Mouse (Mus musculus) limb, embryonic 13.5 days (tissue): ENCODE measurements around the gene Slc25a12. TPM values are rescaled to one million over a fixed set of nuclear protein-coding genes. Genes with fewer than 3 reads are reported as not detected.

Source experiments
- ATAC-seq: fragments of 200-750 bp; cut with Nextera tagmentation; 2 replicates; pipeline ENCODE4 v1.8.0; 2017; ENCODE audit warnings: low read depth, moderate number of reproducible peaks, moderate TSS enrichment; ENCODE audit not compliant: low FRiP score
- H3K27ac ChIP-seq: fragments of 300-500 bp; sonication (generic); 2 replicates; pipeline ENCODE4 v1.5.1; 2015; ENCODE audit warnings: inconsistent platforms, mild to moderate bottlenecking, moderate library complexity
- H3K27me3 ChIP-seq: fragments of 300-500 bp; sonication (generic); 2 replicates; pipeline ENCODE4 v1.6.1; 2015; ENCODE audit warnings: mild to moderate bottlenecking, inconsistent platforms
- H3K36me3 ChIP-seq: fragments of 300-500 bp; sonication (generic); 2 replicates; pipeline ENCODE4 v1.6.1; 2015; ENCODE audit warnings: inconsistent platforms, mild to moderate bottlenecking, moderate library complexity
- H3K4me1 ChIP-seq: fragments of 300-500 bp; sonication (generic); 2 replicates; pipeline ENCODE4 v1.6.1; 2015; ENCODE audit warnings: inconsistent platforms
- H3K4me2 ChIP-seq: fragments of 300-500 bp; sonication (generic); replicated peaks from 2 replicates; pipeline ENCODE4 v1.6.1; 2015; ENCODE audit warnings: inconsistent platforms, mild to moderate bottlenecking, moderate library complexity
- H3K4me3 ChIP-seq: fragments of 300-500 bp; sonication (generic); 2 replicates; pipeline ENCODE4 v1.5.1; 2015; ENCODE audit warnings: moderate library complexity, mild to moderate bottlenecking, inconsistent platforms
- H3K9ac ChIP-seq: fragments of 300-500 bp; sonication (generic); 2 replicates; pipeline ENCODE4 v1.6.1; 2015; ENCODE audit warnings: mild to moderate bottlenecking, inconsistent platforms
- H3K9me3 ChIP-seq: fragments of 300-500 bp; sonication (generic); 2 replicates; pipeline ENCODE4 v1.6.1; 2016; ENCODE audit warnings: inconsistent platforms
- WGBS: fragments of 180-500 bp; shearing (Covaris S2); methylation state at CpG from one replicate; pipeline ENCODE4 v1.1.7; 2015; 5-methylcytosine and 5-hydroxymethylcytosine counted together
- polyA plus RNA-seq: library from polyadenylated mRNA; unstranded; fragments of >200 nt; fragmentation: Nextera tagmentation; extraction: Ambion mirVana; gene quantifications from 2 replicates; pipeline ENCODE4 v1.2.1, GENCODE M21; 2015

Slc25a12 gene
- polyA plus RNA-seq, 1 experiment from 2014 or later, result 36.8 TPM

DNA sequence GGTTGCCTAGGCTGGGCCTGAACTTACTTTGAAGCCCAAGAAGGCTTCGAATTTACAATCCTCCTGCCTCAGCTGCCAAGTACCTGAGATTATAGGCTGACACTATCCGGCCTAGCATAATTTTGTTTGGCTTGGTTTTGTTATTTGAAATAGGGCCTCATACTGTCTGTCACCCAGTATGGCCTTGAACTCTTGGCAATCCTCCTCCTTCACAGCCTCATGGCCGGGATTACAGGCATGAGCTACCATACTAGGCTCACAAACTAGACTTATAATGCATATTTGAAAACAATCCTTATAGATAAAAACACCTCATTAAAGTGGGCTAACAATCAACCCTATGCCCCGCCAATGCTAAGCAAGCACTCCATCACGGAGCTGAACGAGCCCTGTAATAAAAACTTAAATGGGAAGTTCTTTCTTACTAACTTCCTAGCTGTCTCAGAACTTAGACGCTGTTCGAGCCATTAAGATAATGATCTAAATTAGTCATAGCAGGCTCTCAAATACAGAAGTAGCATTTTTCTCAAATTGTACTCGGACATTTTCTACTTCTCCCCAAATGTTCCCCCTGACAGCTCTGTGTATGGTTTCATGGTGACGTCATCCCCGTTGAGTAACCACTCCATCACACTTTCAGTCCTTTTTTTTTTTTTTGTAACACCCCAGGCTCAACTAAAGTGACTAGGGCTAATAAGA lies 40.6 kb downstream of the Slc25a12 start:
- no peaks in the 10 kb centered on the region for H3K27me3 ChIP-seq
- no peak overlapping the region for H3K4me2 ChIP-seq
- ATAC-seq, result no peak
- no peaks in the 10 kb centered on the region for H3K4me1 ChIP-seq
- peaks cover 19% of the 10 kb centered on the region for H3K36me3 ChIP-seq
- H3K4me3 ChIP-seq, result no peak overlapping the region
- no peak overlapping the region for H3K9ac ChIP-seq
- no peaks in the 10 kb centered on the region for H3K9me3 ChIP-seq
- 59% methylated on average over 11 of the region's 11 CpGs for WGBS
- H3K27ac ChIP-seq, result no peak overlapping the region

DNA sequence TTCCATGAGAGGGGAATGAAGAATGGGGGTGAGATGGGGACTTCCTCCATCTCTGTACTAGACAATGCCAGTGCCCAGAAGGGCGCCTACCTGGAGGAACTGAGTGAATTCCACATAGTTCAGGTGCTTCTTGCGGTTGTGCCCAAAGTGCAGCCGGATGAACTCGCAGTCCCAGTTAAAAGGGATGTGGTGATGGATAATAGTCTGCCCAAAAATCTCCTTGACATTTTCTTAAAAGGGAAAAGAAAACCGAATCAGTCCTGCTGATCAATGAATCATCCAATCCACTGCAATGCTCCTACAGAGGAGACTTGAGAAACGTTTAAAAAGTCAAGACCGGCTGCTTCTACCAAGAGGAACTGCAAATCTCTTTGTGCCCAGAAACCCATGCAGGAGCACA lies 43.7 kb downstream of the Slc25a12 start:
- H3K4me3 ChIP-seq, result no peak overlapping the region
- no peaks in the 10 kb centered on the region for H3K27me3 ChIP-seq
- H3K27ac ChIP-seq, result no peak overlapping the region
- 85% methylated on average over 7 of the region's 7 CpGs for WGBS
- H3K9ac ChIP-seq, result no peak overlapping the region
- H3K9me3 ChIP-seq, result no peaks in the 10 kb centered on the region
- H3K36me3 ChIP-seq, result peaks cover 31% of the 10 kb centered on the region
- no peak for ATAC-seq
- H3K4me1 ChIP-seq, result no peaks in the 10 kb centered on the region
- H3K4me2 ChIP-seq, result no peak overlapping the region

DNA sequence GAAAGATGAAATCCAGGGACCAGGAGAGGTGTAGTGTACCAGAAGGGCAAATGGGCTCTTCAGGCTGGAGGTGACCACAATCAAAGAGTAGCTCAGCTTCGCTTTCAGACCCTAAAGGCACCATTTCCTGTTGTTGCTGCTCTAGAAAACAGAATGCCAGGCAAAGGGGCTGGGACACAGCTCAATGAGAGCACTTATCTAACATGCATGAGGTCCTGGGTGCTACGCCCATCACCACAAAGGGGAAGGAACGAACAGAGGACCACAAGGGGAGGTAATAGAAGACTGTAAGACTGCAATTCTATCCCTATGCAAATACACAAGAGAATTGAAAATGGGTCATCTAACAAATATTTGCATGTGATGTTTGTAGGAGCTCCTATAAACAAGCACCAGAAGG lies 46.1 kb downstream of the Slc25a12 start:
- Histone ChIP-seq H3K36me3 (peaks cover 44% of the 10 kb centered on the region), H3K27me3 (no peaks in the 10 kb centered on the region), H3K9ac (no peak overlapping the region), H3K4me2 (no peak overlapping the region), H3K9me3 (no peaks in the 10 kb centered on the region), H3K4me1 (no peaks in the 10 kb centered on the region), H3K4me3 (no peak overlapping the region), H3K27ac (no peak overlapping the region)
- ATAC-seq, result no peak
- 82% methylated on average over 3 of the region's 3 CpGs for WGBS

DNA sequence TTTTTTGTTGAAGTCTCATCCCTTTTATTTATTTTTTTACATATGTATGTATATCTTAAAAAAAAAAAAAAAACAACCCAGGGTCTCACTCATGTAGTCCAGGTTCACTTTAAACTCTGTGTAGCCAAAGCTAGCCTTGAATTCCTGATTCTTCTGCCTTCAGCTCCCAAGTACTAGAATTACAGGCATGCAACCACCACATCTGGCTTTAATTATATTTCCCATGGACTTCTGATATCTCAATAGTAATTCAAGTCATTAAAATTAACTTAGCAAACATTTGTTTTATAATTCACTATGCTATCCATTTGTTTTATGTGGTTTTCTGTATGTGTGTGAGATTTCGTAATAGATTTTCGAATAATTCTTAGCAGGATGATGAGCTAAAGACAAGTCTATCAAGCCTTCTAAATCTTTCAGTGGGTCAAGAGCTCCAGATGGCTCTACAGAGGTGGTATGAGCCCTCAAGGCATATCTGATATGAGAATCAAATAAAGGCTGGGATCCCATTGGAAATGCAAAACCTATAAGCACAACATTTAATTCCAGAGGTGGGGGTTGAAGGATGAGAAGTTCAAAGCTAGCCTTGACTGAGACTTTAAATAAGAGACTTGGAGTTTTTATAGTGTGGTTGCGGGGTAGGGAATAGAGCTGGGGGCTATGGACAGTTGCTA lies 51.3 kb downstream of the Slc25a12 start:
- no peaks in the 10 kb centered on the region for H3K27me3 ChIP-seq
- H3K4me1 ChIP-seq, result peaks cover 10% of the 10 kb centered on the region
- no peak overlapping the region for H3K4me2 ChIP-seq
- ATAC-seq, result no peak
- H3K9ac ChIP-seq, result no peak overlapping the region
- 80% methylated on average over 3 of the region's 3 CpGs for WGBS
- H3K4me3 ChIP-seq, result no peak overlapping the region
- H3K27ac ChIP-seq, result no peak overlapping the region
- H3K9me3 ChIP-seq, result no peaks in the 10 kb centered on the region
- H3K36me3 ChIP-seq, result peaks cover 53% of the 10 kb centered on the region

DNA sequence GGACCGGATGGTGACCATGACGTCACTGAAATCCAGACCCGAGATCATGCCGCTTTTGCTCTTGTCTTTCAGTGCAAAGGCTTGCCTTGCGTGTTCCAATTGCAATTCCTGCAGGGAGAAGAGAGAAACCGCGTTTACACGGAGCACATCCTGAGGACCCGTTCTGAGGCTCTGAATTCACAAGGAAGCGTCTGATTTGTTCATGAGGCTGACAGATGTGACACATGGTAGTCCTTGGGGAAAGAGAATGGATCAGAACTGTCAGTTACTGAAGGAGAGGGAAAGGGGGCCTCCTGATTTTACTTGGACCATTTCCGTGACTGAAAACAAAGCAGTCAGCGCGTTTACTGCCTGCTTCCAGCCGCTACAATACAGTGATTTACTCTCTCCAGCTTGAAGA lies 52.5 kb downstream of the Slc25a12 start:
- no peaks in the 10 kb centered on the region for H3K27me3 ChIP-seq
- no peak overlapping the region for H3K9ac ChIP-seq
- H3K27ac ChIP-seq, result no peak overlapping the region
- no peaks in the 10 kb centered on the region for H3K9me3 ChIP-seq
- no peak for ATAC-seq
- 59% methylated on average over 14 of the region's 14 CpGs for WGBS
- H3K4me1 ChIP-seq, result peaks cover 10% of the 10 kb centered on the region
- H3K4me2 ChIP-seq, result no peak overlapping the region
- H3K4me3 ChIP-seq, result no peak overlapping the region
- H3K36me3 ChIP-seq, result peaks cover 56% of the 10 kb centered on the region

DNA sequence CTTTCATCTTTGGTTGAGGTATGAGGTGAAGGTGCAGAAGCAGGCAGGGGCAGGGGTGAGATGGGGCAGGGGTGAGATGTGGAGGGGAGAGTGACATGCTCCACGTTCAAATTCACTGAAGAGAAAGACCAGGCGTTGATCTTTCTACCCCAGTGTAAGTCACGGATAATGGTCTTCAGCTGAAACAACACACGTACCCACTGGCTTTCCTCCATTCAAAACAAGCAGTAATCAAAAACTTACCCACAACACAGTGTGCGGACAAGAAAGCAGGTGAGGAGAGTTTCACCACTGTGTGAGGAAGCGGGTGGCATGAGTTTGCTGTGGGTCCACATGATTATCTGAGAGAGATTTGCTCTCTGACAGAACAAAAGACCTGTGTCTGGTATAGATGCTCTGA lies 53.5 kb downstream of the Slc25a12 start:
- ATAC-seq, result no peak
- no peak overlapping the region for H3K4me3 ChIP-seq

DNA sequence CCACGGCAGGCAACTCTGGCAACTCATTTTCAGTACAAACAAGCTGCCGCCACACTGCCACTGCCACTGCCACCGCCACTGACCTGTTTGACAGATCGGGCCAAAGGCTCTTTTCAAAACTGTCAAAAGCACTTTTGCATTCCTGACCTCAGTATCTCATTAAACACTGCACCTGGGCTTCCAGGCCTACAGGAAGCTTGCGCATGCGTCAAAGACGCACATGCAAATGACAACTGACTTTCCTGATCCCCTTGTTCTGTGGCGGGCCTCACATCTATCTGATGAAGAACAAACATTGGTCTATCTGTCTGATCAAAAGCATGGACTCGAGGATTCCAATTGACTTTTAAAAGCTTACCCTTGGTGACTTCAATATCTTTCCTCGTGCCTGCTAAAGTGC lies 55.5 kb downstream of the Slc25a12 start:
- Histone ChIP-seq H3K9ac (no peak overlapping the region), H3K9me3 (no peaks in the 10 kb centered on the region), H3K27ac (no peak overlapping the region), H3K4me1 (peaks cover 10% of the 10 kb centered on the region), H3K4me2 (no peak overlapping the region), H3K36me3 (peaks cover 45% of the 10 kb centered on the region), H3K27me3 (no peaks in the 10 kb centered on the region), H3K4me3 (no peak overlapping the region)
- 76% methylated on average over 10 of the region's 10 CpGs for WGBS
- no peak for ATAC-seq

More for the DNA sequence above, 53.5 kb downstream of the Slc25a12 start:
- H3K27me3 ChIP-seq, result no peaks in the 10 kb centered on the region
- WGBS, result 75% methylated on average over 6 of the region's 6 CpGs
- no peak overlapping the region for H3K9ac ChIP-seq
- no peak overlapping the region for H3K4me2 ChIP-seq
- H3K4me1 ChIP-seq, result peaks cover 10% of the 10 kb centered on the region
- peaks cover 55% of the 10 kb centered on the region for H3K36me3 ChIP-seq
- no peaks in the 10 kb centered on the region for H3K9me3 ChIP-seq
- no peak overlapping the region for H3K27ac ChIP-seq

DNA sequence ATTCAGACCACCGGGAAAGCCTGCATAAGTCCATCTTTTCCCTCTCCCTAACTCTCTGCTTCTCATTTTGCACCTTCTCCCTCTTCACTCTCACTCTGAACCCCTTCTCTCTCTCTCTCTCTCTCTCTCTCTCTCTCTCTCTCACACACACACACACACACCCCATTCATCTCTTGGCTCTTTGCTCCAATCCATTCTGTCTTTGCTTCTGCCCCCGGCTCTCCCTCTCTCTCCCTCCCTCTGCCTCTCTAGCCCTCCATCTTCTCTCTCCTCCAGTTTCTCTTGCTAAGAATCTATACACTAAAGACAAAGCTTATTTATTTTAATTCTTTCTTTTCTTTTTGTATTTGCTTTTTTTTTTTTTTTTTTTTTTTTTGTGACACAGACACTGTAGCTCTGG lies 57.8 kb downstream of the Slc25a12 start:
- 68% methylated on average over 2 of the region's 2 CpGs for WGBS
- Histone ChIP-seq H3K9me3 (no peaks in the 10 kb centered on the region), H3K27ac (no peak overlapping the region), H3K4me1 (peaks cover 9% of the 10 kb centered on the region), H3K9ac (no peak overlapping the region), H3K4me2 (no peak overlapping the region), H3K4me3 (no peak overlapping the region), H3K27me3 (no peaks in the 10 kb centered on the region), H3K36me3 (peaks cover 46% of the 10 kb centered on the region)
- no peak for ATAC-seq

DNA sequence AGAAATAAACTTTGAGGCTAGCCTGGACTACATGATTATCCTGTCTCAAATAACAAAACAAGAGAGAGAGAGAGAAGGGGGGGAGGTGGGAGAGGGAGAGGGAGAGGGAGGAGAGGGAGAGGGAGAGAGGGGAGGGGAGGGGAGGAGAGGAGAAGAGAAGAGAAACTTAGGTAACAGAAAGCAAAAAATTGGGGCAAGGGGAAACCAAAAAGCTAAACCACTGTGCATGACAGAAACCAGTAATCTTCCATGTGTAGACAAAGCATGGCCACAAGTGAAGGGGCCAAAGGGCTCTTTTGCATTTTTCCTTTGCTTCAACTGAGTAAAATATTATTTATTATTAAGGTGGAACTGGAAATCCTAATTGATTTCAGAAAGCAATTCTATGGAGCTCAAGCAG lies 61.2 kb downstream of the Slc25a12 start:
- ATAC-seq, result no peak
- H3K4me3 ChIP-seq, result no peak overlapping the region
- no peak overlapping the region for H3K27ac ChIP-seq
- H3K36me3 ChIP-seq, result peaks cover 25% of the 10 kb centered on the region
- no peak overlapping the region for H3K4me2 ChIP-seq
- no peaks in the 10 kb centered on the region for H3K27me3 ChIP-seq
- H3K9ac ChIP-seq, result no peak overlapping the region
- H3K4me1 ChIP-seq, result peaks cover 20% of the 10 kb centered on the region
- H3K9me3 ChIP-seq, result no peaks in the 10 kb centered on the region

DNA sequence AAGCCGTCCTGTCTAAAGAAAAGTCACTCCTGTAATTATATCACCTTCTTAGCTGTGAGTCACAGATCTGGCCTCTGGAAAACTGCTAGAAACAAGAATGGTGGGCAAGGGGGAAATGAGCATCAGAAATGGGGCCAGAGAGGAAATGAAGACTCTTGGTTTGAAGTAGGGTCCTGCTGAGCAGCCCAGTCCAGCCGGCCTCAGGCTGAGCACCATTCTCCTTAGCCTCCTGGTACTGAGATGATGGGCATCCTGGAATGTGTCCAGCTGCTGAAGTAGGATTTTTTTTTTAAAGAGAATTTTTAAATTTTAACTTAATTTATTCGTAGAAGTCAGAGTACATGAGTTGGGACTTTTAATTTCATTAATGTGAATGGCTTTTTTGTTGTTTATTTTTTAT lies 62.7 kb downstream of the Slc25a12 start:
- Histone ChIP-seq H3K4me2 (no peak overlapping the region), H3K27ac (no peak overlapping the region), H3K9ac (no peak overlapping the region), H3K9me3 (no peaks in the 10 kb centered on the region), H3K36me3 (peaks cover 12% of the 10 kb centered on the region), H3K4me1 (peaks cover 20% of the 10 kb centered on the region), H3K4me3 (no peak overlapping the region), H3K27me3 (no peaks in the 10 kb centered on the region)
- 40% methylated on average over 3 of the region's 3 CpGs for WGBS
- ATAC-seq, result no peak

DNA sequence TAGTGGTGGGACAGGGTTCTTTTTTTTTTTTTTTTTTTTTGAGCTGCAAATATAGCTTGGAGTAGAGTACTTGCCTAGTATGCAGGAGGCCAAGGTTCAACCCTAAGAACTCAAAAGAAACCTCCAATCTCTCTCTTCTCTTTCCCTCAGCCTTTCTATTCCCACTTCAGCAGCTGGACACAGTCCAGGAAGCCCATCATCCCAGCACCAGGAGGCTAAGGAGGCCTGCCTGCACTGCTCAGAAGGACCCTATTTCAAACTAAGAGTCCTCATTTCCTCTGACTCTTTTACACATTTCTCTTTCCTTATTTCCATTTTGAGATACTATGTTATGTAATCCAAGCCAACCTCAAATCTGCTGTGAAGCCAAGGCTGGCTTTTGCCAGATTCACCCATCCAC lies 64.3 kb downstream of the Slc25a12 start:
- no peak overlapping the region for H3K4me3 ChIP-seq
- H3K27me3 ChIP-seq, result no peaks in the 10 kb centered on the region
- no peak overlapping the region for H3K27ac ChIP-seq
- ATAC-seq, result peak; percentile 67; the same call in 1 of the 2 replicates
- H3K9ac ChIP-seq, result no peak overlapping the region
- H3K4me2 ChIP-seq, result no peak overlapping the region
- H3K9me3 ChIP-seq, result no peaks in the 10 kb centered on the region
- peaks cover 21% of the 10 kb centered on the region for H3K4me1 ChIP-seq
- H3K36me3 ChIP-seq, result peaks cover 7% of the 10 kb centered on the region; the same call in 1 of the 2 replicates

DNA sequence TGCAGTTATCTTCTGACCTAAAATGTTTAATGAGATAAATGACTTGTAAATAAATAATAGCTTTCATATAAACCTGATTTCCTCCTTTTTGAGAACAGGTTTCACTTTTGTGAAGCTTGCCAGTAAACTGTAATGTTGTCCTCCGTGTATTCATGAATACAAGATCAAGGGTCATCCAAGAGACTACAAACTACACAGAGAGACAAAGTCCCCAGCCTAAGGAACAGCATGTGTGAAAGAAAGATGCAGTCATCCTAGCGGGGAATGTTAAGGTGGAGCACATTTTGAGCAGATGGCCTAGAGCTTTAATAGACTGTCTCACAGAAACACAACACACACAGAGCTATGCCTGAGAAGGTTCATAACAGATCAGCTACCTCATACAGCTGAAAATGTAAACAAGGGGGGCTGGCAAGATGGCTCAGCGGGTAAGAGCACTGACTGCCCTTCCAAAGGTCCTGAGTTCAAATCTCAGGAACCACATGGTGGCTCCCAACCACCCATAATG lies 65.3 kb downstream of the Slc25a12 start:
- no peak overlapping the region for H3K27ac ChIP-seq
- H3K9me3 ChIP-seq, result no peaks in the 10 kb centered on the region
- H3K27me3 ChIP-seq, result no peaks in the 10 kb centered on the region
- ATAC-seq, result no peak
- no peak overlapping the region for H3K4me3 ChIP-seq
- no peak overlapping the region for H3K9ac ChIP-seq
- 71% methylated on average over 3 of the region's 3 CpGs for WGBS
- no peak overlapping the region for H3K4me2 ChIP-seq
- peaks cover 7% of the 10 kb centered on the region; the same call in 1 of the 2 replicates for H3K36me3 ChIP-seq
- H3K4me1 ChIP-seq, result peaks cover 27% of the 10 kb centered on the region
